Mouse (Mus musculus) lung, postnatal 0 days (tissue): ENCODE measurements around the gene Zfp229.

Source experiments
- CTCF ChIP-seq: IDR thresholded peaks from 2 replicates; pipeline ENCODE4 v1.5.1; 2016; ENCODE audit warnings: antibody characterized with exemption, mild to moderate bottlenecking
- EP300 ChIP-seq: IDR thresholded peaks from 2 replicates; pipeline ENCODE4 v1.6.1; 2016; ENCODE audit warnings: antibody characterized with exemption, mild to moderate bottlenecking, control low read depth

DNA sequence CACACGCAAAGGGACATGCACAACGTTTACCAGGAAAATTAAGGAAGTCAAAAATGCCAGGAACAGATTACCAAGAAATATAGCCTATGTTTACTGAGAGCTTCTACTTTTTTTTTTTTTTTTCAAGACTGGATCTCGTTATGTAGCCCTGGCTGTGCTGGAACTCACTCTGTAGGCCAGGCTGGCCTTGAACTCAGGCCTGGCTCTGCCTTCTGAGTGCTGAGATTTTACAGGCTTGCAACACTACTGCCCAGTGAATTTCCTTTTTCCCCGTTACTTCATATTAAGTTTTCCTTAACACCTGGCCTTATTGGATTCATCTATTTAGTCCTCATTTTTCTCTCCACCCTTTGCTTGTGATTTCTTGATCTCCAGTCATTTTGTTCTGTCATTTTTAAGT is 2.5 kb downstream of the Zfp229 start:
- TF ChIP-seq CTCF = no peak
- TF ChIP-seq EP300 = no peak
